Mouse (Mus musculus) retina, postnatal 7 days (tissue): ENCODE results near the gene Mdm2.

Experiments used
- DNase-seq: peaks from one replicate; pipeline ENCODE4 v3.0.0-alpha.2; 2012; ENCODE audit warnings: low read depth, low spot score

The Mdm2 gene

DNA sequence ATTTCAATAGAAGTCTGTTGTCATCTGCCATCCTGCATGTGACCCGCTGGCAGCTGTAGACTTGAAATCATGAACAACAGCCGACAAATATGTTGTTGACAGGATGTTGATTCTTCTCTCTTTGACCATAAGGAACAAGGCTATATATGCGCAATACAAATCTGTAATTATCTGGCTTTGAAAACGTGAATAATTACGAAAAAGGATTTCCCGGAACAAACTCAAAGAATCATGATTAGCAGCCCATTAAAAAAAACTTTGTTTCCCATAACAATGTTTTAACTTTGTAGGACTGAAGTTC, 53.9 kb downstream of the Mdm2 start:
- DNase-seq, result no peak

DNA sequence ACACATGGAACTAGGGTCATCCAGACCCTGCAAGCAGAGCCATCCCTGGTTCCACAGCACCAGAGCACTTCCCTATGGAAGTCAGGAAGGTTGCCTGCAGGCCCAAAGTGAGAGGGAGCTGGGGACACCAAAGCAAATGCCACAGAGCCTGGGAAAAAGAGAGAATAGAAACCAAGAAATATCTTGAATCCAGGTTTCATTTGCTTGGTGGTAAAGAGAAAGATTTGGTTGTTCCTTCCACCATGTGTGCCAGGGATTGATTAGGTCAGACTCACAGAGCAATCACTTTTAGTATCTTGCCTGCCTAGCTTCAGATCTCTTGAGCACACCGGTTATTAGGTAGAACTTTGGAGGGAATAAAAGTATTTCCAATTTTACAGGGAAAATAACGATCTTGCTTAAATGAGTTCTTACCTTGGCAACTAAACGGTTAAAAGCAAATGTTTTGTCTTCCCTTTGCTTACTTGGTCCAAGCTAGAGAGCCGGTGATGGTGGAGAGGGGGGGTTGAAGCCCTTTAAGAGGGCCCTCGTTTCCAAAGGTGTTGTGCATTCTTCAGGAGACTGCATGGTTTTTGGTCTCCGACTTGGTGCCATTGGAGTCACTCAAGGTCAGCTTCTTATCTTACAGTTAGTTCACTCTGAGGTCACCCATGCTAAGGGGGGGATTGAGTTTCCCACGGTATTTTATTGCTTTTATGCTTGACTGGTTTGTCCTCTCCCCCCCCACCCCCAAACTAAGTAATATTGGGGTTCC, 54.5 kb downstream of the Mdm2 start:
- DNase-seq, result no peak

DNA sequence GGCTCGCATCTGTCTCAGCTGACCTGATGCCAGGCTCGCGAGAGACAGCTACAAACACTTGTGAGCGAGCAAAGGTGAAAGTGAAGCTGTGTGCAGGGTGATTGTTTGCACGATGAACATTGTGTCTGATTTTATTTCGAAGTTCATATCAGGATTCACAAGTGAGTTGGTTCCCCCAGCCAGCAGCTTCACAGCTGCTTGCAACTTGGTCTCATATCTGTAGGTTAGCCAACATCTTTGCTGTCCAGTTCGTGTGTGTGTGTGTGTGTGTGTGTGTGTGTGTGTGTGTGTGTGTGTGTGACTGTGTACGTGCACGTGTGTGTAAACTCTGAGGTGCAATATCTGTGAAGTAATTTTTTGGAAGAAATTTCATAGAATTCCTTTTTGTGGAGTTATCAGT, 55.1 kb downstream of the Mdm2 start:
- DNase-seq, result no peak

DNA sequence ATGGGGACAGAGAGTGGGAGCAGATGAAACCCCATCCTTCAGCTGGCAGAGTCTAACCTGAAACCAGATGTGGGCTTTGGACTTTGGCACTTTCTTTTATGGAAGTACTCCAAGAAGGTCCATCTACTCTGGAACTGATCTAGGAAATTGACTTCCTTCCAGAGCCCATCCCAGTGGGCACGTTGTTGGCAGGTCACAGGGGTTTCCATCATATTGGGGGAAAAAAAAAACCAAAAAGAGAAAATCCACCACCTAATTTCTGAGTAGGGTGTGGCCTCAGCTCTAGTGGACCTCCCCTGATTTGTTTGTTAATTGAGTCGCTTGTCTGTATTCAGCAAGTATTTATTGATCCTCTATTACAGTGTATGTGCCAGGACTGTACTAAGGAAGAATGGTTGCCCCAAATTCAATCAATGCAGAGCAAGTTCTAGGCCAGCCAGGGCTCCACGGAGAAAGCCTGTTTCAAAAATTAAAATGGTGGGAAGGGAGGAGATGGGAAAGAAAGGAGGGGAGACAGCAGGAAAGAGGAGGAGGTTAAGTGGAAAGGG, 55.9 kb downstream of the Mdm2 start:
- no peak for DNase-seq

DNA sequence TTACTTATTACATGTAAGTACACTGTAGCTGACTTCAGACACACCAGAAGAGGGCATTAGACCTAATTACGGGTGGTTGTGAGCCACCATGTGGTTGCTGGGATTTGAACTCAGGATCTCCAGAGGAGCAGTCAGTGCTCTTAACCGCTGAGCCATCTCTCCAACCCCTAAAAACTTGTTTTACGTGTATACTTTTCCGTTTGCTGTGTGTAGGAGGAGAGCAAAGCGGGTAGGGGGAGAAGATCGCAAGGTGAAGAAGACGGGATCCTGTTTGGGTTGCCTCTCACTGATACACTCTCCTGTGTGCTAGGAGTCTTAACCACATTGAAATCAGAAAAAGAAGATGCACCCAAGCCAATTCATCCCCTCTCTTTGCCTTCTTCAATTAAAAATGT, 56.8 kb downstream of the Mdm2 start:
- DNase-seq, result no peak

DNA sequence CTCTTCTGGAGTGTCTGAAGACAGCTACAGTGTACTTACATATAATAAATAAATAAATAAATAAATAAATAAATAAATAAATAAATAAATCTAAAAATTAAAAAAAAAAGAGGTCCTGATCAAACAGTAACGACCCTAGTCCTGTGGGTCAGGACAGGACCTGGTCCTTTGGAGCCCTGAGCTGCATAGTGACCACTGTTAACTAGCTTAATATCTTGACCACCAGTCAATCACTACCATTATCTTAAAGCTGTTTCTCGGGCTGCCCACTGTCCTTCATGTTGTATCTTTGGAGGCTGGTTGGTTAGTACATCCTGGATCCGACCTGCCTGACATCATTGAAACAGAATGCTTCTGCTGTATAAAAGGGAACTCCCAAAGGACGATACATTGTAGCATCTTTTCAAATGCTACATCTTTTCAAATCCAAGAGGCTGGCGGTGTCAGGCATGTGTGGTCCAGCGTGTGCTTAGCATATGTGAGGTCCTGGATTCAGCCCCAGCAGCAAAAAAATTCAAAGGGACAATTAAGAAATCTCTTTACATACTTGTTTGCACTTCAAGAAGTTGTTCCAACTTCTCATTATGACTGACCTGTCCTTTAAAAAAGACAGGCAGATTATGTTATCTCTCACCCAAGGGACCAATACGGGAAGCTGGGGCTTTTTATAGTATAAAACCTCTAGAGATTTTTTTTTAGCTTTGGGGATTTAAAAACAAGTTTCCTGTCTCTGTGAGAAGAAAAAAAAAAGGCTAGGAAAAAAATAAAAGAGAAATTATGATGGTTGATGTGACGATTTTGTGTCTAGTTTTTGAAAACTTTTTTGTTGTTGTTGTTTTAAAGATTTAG, 57.4 kb downstream of the Mdm2 start:
- no peak for DNase-seq

DNA sequence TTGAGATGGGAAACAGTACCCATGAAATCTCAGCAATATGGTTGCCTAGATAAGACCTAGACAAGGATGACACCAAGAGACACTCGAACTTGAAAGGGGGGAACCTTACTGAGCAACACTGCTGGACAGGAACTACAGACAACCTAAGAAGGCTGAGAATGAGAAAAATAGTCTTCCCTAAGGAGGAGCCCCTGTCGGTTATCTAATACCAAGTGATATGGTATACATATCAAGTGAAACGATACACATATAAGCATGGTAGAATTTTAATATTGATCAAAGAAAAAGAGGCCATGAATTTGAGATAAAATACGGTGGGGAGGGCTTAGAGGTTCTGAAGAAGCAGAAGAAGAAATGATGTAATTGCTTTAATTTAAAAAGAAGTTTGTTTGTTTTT, 58.2 kb downstream of the Mdm2 start:
- DNase-seq, result no peak

DNA sequence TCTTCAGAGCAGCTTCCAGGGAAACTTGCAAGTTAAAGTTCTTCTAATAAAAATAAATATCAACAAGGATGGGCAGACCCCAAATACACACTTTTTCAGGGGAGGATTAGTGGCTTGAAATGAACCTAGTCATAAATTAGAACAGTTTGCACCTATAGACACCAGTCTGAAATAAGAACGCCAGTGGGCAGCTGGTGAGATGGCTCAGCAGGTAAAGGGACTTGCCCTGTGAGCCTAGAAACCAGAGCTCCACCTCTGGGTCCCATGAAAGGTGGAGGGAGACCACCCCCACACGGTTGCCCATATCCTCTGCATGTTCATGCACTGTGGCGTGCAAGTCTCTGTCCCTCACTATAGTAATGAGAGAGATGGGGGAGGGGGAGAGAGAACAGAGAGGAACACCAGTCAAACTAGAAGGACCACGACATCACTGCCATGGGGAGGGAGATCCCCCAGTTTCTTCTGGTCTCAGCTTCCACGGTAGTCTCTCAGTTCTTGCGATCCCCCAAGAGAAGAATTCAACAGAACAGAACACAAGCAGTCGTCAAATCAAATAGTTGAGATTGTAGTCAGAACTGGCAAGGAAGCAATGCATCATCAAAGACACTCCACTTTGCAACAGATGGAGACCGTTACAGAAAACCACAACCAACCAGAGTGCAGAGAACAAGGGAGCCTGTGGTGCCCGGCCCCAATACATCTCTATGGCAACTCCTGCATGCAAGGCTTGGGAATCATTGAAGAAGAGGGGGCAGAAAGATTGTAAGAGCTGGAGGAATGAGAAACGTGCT, 58.8 kb downstream of the Mdm2 start:
- no peak for DNase-seq

DNA sequence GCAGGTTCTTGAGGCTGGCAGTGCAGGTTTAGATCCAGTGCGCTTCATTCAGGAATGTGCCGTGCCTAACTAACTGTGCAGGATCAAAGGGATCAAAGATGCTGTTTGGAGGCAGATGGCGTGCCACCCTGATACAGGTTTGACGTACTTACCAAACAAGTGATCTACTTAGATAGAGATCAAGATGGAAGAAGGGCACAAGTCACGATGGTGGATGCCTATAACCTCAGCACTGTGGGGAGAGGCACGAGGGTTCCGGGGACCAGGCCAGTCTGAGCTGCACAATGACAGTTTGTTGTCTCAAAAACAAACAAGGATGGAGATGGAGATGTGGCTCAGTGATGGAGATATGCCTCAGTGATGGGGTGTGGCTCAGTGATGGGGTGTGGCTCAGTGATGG, 59.8 kb downstream of the Mdm2 start:
- no peak for DNase-seq

DNA sequence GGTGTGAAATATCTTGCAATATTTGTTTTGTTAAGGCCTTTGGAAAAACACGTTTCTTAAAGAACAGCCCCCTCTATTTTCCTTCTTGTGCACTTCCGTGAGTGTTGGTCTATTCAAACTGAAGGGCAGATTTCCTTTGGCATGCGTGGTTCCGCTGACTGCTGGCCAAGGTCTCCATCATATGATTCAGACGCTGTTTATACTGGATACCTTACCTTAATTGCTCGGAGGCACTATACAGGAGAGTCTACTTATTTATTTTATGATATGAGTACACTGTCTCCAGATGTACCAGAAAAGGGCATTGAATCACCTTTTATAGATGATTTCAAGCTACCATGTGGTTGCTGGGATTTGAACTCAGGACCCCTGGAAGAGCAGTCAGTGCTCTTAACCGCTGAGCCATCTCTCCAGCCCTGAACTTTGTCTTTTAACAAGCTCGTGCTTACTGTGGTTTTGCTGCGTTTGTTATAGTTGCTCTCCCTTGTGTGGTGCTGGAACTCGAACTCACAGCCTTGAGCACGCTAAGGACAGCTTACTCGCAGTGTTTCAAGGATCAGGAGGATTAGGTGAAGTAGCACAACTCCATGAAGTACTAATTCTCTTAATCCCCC, 60.4 kb downstream of the Mdm2 start:
- DNase-seq, result no peak

DNA sequence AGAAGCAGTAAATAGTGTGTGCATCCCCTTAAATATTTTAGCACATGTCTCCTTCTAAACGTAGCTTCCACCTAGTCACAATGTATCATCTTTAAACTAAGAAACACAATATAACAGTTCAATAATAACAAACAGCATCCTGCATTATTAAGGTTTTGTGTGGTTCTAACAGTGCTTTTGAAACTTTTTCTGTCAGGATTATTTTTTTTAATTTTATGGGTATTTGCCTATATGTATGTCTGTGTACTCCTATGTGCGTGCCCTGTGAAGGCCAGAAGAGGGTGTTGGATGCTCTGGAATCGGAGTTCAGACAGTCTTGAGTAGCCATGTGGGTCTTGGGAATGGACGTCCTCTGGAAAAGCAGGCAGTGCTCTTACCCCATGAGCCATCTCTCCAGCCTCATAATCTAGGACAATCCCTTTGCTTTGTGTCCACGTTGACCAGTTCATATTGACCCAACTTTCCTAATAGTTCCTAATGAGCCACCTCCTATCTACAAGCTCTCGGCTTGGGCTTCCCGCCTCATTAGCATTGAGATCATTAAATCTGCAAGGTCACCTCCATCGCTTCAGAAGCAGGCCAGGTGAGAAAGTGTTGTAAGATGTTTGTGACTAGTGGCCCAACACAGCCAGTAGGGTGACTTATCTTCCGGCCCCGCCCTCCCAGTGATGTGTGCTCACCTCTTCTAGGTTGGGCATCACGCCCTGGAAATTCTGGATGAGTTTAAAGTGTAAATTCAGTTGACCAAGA, 61.1 kb downstream of the Mdm2 start:
- no peak for DNase-seq

DNA sequence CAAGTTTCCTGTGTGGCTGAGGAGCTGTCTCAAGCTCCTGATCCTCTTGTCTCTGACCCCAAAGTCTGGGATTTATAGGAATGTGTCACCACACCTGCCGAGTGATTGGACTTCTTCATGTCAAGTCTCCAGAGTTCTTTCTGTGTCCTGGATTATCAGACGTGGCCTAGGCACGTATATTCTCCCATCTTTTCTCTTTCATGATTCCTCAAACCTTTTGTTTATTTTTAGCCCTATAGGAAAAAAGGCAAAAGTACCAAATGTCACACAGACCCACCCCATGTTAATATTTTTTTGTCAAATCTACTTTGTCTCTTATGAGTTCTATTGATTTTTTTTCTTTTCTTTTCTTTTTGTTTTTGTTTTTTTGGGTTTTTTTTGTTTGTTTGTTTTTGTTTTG, 61.9 kb downstream of the Mdm2 start:
- DNase-seq, result no peak

DNA sequence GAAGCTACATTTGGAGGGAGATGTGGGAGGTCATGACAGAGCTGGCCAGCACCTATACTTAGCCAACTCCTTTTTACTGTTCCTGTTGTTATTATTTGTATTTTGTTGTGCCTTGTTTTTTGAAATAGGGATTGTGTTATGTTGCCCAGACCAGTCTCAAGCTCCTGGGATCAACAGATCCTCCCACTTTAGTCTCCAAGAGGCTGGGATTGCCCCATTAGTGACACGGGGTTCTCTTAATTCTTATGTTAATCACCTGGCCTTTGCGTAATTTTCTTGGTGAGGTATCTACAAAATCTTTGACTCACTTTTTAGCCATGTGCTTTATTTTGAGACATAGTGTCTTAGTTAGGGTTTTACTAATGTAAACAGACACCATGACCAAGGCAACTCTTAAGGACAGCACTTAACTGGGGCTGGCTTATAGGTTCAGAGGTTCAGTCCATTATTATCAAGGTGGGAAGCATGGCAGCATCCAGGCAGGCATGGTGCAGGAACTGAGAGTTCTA, 62.5 kb downstream of the Mdm2 start:
- DNase-seq, result no peak

DNA sequence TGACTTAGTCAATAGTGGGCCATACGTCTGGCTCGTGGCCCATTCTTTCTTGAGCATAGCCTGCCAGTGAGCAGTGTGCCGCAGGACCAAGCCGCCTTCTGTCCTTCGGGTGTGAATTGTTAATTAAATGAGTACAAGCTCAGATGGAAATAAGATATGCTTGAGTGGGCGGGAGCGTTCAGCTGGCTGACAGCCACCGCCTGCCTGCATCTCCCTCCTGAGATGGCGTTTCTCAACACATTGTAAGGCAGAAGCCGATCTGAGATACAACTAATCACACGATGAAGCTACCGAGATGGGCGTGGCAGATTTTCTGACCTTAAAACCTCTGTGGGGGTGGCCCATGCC, 63.4 kb downstream of the Mdm2 start:
- DNase-seq, result no peak

DNA sequence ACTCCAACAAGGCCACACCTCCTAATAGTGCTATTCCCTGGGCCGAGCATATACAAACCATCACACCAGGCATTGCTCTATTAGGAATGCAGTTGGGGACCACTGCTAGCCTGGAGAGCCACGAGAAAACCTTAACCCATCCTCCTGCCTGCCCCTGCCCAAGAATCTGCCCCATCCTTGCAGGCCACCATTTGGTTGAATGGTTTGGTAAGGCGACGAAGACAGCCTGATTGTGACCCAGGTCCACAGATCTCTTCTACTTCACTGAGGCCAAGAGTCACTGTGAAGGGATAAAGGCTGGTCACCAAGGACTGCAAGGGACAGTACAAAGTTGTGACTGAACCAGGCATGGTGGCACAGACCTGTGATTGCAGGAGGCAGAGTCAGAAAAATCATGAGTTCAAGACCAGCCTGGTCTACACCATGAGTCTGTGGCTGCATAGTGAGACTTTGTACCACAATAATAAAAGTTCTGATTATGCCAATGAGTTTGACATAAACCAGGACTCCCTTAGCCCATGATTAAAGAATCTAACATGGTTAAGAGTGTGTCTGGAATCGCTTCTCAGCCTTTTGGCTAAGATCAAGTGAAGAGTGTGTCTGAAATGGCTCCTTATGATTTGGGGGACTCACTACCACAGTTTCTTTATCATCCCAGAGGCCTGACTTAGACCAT, 63.9 kb downstream of the Mdm2 start:
- no peak for DNase-seq

DNA sequence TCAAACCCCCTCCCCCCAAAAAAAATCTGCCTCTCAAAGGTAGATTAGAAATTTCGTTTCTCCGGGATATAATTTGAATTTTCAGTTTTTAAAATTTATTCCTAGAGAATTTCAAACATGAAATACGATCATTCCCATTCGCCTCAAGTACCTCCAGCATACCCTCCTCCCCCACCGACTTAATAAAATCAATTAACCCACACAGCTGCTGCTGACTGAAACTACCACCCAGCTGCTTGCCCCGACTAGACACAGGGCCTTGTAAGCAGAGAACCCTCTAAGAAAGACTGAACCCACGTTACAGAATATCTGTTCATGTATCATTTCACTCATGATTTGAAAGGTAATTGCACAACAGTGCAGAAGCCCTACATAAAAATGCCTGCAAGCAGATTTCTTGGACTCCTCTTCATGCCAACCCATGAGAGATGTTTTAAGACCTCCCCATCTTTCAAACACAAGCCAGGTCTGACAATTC, 65.0 kb downstream of the Mdm2 start:
- no peak for DNase-seq

DNA sequence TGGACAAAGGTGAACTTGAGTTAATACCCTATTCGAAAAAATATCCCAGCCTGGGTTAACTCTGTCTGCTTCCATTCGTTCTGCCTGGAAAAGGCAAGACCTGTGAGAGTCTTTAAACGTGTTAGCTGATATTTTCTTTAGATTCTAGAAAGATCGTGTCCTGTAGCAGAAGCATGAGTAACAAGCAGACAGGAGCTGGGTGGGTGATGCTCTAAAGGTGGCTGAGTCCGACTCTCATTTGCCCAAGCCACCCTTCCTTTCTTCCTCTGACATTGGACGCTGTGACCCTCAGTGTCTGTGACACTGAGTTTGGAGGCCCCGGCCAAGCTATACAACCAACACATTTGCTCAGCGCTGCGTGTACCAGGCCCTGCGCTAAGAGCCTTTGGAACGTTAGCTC, 65.7 kb downstream of the Mdm2 start:
- DNase-seq, result no peak

DNA sequence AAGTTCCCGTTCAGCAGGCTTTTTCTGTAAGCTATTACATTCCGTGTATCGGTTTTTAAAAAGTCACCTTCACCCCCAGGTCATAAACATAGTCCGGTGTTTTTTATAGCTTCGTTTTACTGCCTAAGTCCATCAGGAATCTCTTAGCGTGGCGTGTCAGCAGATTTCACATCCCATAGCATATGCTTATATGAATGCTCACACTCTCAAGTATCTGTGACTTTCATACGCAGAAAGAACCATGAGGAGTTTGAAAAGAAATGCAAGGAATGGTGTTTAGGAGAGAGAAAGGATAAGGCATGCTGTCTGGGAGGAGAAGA, 66.2 kb downstream of the Mdm2 start:
- no peak for DNase-seq

DNA sequence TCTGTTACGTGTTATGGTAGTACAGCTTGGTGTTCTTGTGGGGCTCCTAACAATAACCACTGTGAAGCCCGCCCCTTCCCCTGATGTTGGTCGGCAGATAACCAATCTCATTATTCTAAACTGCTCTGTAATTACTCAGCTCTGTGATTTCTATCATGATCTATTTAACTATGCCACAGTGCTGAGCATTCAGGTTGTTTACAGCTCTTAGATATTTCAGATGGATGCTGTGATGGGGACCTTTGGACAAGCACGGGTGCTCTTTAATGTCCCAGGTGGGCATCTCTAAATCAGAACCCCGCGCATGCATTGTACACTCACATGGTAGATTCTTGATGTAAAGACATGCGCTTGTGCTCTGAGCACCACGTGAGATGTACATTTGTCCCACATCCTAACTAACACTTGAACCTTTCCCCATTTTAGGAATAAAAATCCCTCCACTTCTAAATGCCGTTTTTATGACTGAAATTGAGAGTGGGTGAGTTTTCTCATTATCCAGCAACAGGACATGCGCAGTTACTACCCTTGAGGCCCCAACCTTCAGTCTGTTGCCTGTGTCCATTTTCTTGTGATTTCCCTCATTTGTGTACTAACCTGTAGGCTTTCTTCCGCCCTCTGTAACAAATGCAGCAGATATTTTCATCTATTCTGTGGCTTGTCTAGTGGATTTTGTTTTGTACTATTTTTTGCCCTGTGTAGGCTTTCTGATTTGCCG, 66.7 kb downstream of the Mdm2 start:
- DNase-seq, result no peak

DNA sequence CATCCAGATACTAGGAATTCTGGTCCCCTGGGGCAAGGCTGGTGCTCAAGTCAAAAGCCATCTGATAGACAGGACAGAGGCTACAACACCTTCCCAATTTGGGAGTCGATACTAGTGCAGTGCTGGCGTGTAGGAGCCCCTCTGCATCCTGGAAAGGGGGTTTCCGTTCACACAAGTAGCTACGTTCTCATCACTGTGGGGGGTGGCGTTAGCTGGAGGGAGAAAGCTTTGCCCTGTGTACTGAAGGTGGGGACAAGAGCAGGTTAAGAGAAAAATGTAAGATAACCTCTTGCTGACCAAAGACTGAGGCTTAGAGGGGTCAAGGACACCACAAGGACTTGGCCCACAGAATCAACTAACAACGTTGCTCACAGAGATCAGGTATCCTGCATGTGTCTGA, 67.3 kb downstream of the Mdm2 start:
- DNase-seq, result no peak
